Mouse (Mus musculus) heart, adult 9 months (tissue): ENCODE data around the gene Hspb6.

Experiments
- DNase-seq, 2 experiments: peaks; one replicate each; pipeline ENCODE4 v3.0.0; 2022; ENCODE audit warnings: low spot score in 2 of 2

Hspb6 gene

GRCm38 (mm10) chr7:30586455-30587020 lies 34.6 kb downstream of the Hspb6 start:
- DNase-seq: no peak

- DNase-seq: peak in 1 of 2 experiments; percentile 38
Observed at GRCm38 (mm10) chr7:30587842-30588667, 36.1 kb downstream of the Hspb6 start.

GRCm38 (mm10) chr7:30588676-30589434 lies 36.9 kb downstream of the Hspb6 start, which contains the start of gene Kmt2b:
Kmt2b (minus strand) TSS chr7:30588726.
- DNase-seq: peak; percentile 98

DNA sequence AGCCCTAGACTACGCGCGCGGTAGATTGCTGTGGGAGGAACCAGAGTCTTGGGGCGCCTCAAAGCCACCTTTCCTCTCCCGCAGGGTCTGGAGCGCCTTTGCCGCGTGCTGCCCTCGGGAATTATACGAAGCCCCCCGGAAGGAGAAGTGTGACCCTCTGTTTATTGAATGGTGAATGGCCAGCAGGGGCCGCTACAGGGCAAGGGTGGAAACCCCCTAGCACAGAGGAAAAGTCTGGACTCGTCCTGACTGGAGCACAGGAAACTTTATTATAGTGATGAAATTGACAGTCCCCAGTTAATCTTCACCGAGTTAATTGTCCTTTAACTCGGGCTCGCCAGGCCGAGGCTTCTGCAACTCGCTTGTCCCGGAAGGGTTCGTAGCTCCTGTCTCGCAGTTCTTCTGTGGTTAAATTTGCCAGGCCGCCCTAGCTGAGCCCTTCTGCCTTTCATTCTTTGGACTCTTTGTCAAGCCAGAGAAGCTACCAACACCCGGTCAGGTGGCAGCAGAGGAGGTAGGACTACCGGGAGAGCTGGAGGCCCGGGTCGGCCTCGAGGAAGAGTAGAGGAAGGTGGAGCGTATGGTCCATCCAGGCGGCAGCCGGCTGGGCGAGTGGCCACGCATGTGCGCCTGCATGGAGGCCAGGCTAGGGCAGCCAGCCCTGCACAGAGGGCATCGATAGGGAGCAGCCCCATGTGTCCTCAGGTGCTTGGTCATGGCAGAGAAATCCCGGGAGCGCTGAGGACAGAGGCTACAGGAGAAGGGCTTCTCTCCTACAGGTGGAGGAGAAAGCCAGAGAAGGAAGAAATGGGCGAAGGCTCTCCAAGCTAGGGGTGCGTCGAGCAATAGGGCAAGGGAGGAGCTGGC lies 37.7 kb downstream of the Hspb6 start:
- peak; percentile 77 to 84 for DNase-seq

GRCm38 (mm10) chr7:30590927-30591604 lies 39.1 kb downstream of the Hspb6 start:
- DNase-seq: no peak

GRCm38 (mm10) chr7:30591605-30591951 lies 39.6 kb downstream of the Hspb6 start:
- DNase-seq: no peak

GRCm38 (mm10) chr7:30592772-30593423 lies 40.9 kb downstream of the Hspb6 start:
- no peak for DNase-seq

GRCm38 (mm10) chr7:30593579-30594509 lies 41.9 kb downstream of the Hspb6 start:
- DNase-seq: no peak

- no peak for DNase-seq
Observed at GRCm38 (mm10) chr7:30594510-30595024, 42.6 kb downstream of the Hspb6 start.

GRCm38 (mm10) chr7:30596093-30596492 lies 44.1 kb downstream of the Hspb6 start:
- no peak for DNase-seq

- no peak for DNase-seq
Observed at GRCm38 (mm10) chr7:30596811-30597210, 44.8 kb downstream of the Hspb6 start.

DNA sequence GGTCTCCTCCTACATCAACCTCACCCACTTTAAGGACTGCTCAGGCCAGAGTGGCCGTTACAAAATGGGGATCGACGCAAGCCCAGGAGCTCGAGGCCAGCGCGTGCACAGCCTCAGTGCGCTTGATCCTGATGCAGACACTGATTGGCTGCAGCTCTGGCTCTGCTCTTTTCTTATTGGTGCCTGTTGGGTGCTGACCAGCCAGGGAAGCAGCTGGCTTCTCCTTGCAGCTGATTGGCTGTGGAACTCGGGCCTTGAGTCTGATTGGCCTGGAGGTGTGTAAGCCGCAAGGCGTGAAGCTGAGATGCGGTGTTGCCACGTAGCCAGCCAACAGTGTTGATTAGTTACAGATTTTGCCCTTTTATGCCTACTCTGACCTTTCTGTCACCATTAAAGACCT lies 46.8 kb downstream of the Hspb6 start, which contains the start of gene Zbtb32:
Gene Zbtb32 (minus strand): TSS at position 124 of the 400 bp plus-strand sequence.
- no peak for DNase-seq

DNA sequence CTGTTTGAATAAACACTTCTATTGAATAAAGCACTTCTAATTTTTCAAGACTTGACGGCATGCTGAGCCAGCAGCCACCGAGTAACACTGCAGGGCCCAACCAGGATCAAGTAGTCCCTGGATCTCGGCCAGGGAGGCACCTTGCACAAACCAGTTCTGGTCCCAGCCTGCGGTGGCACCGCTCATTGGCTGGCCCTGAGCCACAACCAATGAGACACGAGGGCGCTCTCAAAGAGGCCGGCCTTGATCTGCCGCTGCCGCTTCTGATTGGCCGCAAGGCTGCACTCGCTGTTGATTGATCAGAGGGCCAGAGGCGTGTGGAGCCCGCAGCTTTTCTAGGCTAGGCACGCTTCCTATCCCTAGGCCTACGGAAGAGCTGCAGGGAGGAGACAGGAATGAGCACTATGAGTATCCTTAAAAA lies 48.0 kb downstream of the Hspb6 start:
- peak; percentile 74 to 81 for DNase-seq

DNA sequence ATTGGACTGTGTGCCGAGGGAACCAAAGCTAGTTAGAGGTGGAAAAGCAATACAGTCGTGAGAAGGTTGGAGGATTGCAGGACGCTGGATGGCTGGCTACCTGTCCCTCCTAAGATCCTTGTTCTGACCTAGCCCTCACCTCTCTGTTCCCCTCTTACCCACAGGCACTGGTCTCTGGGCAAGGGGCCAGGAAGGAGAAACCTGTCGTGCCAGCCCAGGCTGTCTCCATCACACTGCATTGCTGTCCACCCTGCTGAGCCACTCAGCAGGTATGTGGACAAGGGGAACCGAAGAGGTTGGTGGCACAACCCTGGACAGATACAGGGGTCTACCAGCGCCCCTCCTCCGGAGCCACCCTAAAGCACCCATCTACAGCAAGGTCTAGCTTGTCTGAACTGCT lies 48.7 kb downstream of the Hspb6 start:
- no peak for DNase-seq

DNA sequence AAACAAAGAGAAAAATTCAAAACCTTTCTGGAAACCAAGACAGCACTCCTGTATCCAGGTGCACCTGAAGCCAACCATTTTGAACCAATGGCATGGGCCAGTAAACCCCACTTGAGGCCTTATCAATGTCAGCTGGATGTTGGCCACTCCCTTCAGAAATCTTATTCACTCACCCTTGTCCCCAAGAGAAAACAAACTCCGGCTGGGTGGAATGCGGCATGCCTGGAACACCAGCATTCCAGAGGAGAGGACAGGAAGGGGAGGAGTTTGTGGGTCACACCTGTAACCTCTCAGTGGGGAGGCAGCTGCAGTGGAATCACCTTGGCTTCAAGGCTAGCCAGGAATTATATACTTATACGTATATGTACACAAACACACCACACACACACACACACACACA lies 50.6 kb downstream of the Hspb6 start:
- DNase-seq: no peak

- no peak for DNase-seq
Observed at GRCm38 (mm10) chr7:30604424-30604823, 52.4 kb downstream of the Hspb6 start.

DNA sequence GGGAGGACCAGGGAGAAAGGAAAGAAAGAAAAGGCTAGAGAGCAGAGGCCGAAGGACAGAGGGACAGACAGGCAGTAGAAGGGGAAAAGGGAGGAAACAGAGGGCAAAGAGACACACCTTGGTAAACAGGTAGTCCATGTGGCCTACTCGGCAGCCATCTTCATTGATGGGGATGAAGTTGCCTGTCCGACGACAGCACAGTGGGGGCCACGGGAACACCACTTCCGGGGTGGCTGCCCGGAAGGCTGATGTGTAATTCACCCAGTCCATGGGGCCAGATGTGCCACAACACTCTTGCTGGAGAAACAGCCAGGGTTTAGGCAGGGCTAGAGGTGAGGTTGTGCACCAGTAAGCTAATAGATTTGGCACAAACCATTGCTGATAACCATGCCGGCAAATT lies 53.0 kb downstream of the Hspb6 start:
- no peak for DNase-seq
